Mouse (Mus musculus): Measurements from ENCODE around the gene Rbm6. TPM values are rescaled to one million over a fixed set of nuclear protein-coding genes. Genes with fewer than 3 reads are reported as not detected.

Rbm6 gene
- total RNA-seq, 2 experiments from 2014 or later = 25.1 to 25.2 TPM

GRCm38 (mm10) chr9:107748063-107748462 is 125.0 kb downstream of the Rbm6 start:
- no peak for DNase-seq

- DNase-seq = peak in 1 of 2 experiments; percentile 35
Measured at GRCm38 (mm10) chr9:107747310-107747709, 125.7 kb downstream of the Rbm6 start.

- DNase-seq = no peak
Measured at GRCm38 (mm10) chr9:107746679-107747078, 126.4 kb downstream of the Rbm6 start.

- peak in 1 of 2 experiments; percentile 54 for DNase-seq
Measured at GRCm38 (mm10) chr9:107744061-107744460, 129.0 kb downstream of the Rbm6 start.

GRCm38 (mm10) chr9:107738841-107739202 is 134.2 kb downstream of the Rbm6 start:
- DNase-seq = peak; percentile 21 to 37

GRCm38 (mm10) chr9:107738020-107738840 is 134.8 kb downstream of the Rbm6 start:
- peak; percentile 83 to 93 for DNase-seq

- DNase-seq = no peak
Measured at GRCm38 (mm10) chr9:107736185-107736485, 136.9 kb downstream of the Rbm6 start.

- no peak for DNase-seq
Measured at GRCm38 (mm10) chr9:107735356-107736184, 137.5 kb downstream of the Rbm6 start.

GRCm38 (mm10) chr9:107734567-107734971 is 138.5 kb downstream of the Rbm6 start:
- DNase-seq = no peak

GRCm38 (mm10) chr9:107729709-107730108 is 143.3 kb downstream of the Rbm6 start:
- DNase-seq = no peak

- DNase-seq = no peak
Measured at GRCm38 (mm10) chr9:107728919-107729670, 143.9 kb downstream of the Rbm6 start.

- no peak for DNase-seq
Measured at GRCm38 (mm10) chr9:107727041-107727440, 146.0 kb downstream of the Rbm6 start.

- DNase-seq = no peak
Measured at GRCm38 (mm10) chr9:107724796-107725195, 148.2 kb downstream of the Rbm6 start.

GRCm38 (mm10) chr9:107723794-107724531 is 149.1 kb downstream of the Rbm6 start:
- peak; percentile 70 to 85 for DNase-seq

Other genes starting within 250 kb of the Rbm6 start
- 100 to 1,000 TPM; 241 to 253 TPM for gene Gnai2, start 237.9 kb downstream of the Rbm6 start, total RNA-seq (2021)
- 10 to 100 TPM; 48.3 to 61.0 TPM for gene Slc38a3, start 203.7 kb downstream of the Rbm6 start, total RNA-seq (2021)
- gene Gnat1, start 193.5 kb downstream of the Rbm6 start, total RNA-seq (2021) = not detected
- 10 to 100 TPM; 14.7 to 16.5 TPM for gene Sema3f, start 162.8 kb downstream of the Rbm6 start, total RNA-seq (2021)
- 10 to 100 TPM; 48.6 to 57.9 TPM for gene Rbm5, start 102.2 kb downstream of the Rbm6 start, total RNA-seq (2021)
- 10 to 100 TPM; 10.0 to 10.3 TPM for gene Mon1a, start 14.9 kb upstream of the Rbm6 start, total RNA-seq (2021)
- 1 to 10 TPM; 2.3 to 3.1 TPM for gene Mst1r, start 33.6 kb upstream of the Rbm6 start, total RNA-seq (2021)
- gene Actl11, start 55.2 kb upstream of the Rbm6 start, total RNA-seq (2021) = not detected
- not detected for gene Camkv, start 62.4 kb upstream of the Rbm6 start, total RNA-seq (2021)
- 1 to 10 TPM in 1 of 2 experiments, under 1 TPM in 1; 0.35 to 1.0 TPM for gene Traip, start 76.9 kb upstream of the Rbm6 start, total RNA-seq (2021)
- 10 to 100 TPM; 12.3 to 15.6 TPM for gene Uba7, start 102.3 kb upstream of the Rbm6 start, total RNA-seq (2021)
- gene Gm20661, start 109.8 kb upstream of the Rbm6 start, total RNA-seq (2021) = under 1 TPM in 1 of 2 experiments, not detected in 1; 0.37 TPM
- 1 to 10 TPM; 6.1 to 8.4 TPM for gene Inka1, start 112.6 kb upstream of the Rbm6 start, total RNA-seq (2021)
- gene Cdhr4, start 119.3 kb upstream of the Rbm6 start, total RNA-seq (2021) = 1 to 10 TPM in 1 of 2 experiments, not detected in 1; 2.7 TPM
- 1 to 10 TPM; 1.1 to 1.4 TPM for gene Gm20662, start 123.1 kb upstream of the Rbm6 start, total RNA-seq (2021)
- 10 to 100 TPM; 30.4 to 32.0 TPM for gene Ip6k1, start 129.3 kb upstream of the Rbm6 start, total RNA-seq (2021)
- 10 to 100 TPM; 10.5 to 10.6 TPM for gene Gmppb, start 176.0 kb upstream of the Rbm6 start, total RNA-seq (2021)
- 1 to 10 TPM; 1.4 to 1.8 TPM for gene Amigo3, start 179.9 kb upstream of the Rbm6 start, total RNA-seq (2021)
- gene Mst1, start 207.2 kb upstream of the Rbm6 start, total RNA-seq (2021) = under 1 TPM in 1 of 2 experiments, not detected in 1; 0.36 TPM
- gene Rnf123, start 210.1 kb upstream of the Rbm6 start, total RNA-seq (2021) = 10 to 100 TPM; 83.4 to 86.8 TPM
- gene Apeh, start 221.4 kb upstream of the Rbm6 start, total RNA-seq (2021) = 10 to 100 TPM; 37.4 to 48.3 TPM